Mouse (Mus musculus) ES-E14 (cell line): ENCODE results near the gene Tmem14a.
"Not testable (repeated sequence)": the region's sequence is repeated elsewhere in the genome, so short reads cannot be mapped to it uniquely, and the experiment has no call there.

Source experiments
- CHD2 ChIP-seq: IDR thresholded peaks from 2 replicates; pipeline ENCODE4 v1.6.1; 2014; ENCODE audit warnings: mild to moderate bottlenecking, low read depth, low read length, inconsistent platforms
- MAFK ChIP-seq: IDR thresholded peaks from 2 replicates; pipeline ENCODE4 v1.6.1; 2014; ENCODE audit warnings: mild to moderate bottlenecking, low read depth, low read length, inconsistent platforms; ENCODE audit not compliant: insufficient read depth
- ZC3H11A ChIP-seq: IDR thresholded peaks from 2 replicates; pipeline ENCODE4 v1.6.1; 2012; ENCODE audit warnings: low read depth, mild to moderate bottlenecking, inconsistent platforms, low read length, borderline replicate concordance
- ZNF384 ChIP-seq: IDR thresholded peaks from 2 replicates; pipeline ENCODE4 v1.6.1; 2012; ENCODE audit warnings: low read depth, low read length, inconsistent platforms

DNA sequence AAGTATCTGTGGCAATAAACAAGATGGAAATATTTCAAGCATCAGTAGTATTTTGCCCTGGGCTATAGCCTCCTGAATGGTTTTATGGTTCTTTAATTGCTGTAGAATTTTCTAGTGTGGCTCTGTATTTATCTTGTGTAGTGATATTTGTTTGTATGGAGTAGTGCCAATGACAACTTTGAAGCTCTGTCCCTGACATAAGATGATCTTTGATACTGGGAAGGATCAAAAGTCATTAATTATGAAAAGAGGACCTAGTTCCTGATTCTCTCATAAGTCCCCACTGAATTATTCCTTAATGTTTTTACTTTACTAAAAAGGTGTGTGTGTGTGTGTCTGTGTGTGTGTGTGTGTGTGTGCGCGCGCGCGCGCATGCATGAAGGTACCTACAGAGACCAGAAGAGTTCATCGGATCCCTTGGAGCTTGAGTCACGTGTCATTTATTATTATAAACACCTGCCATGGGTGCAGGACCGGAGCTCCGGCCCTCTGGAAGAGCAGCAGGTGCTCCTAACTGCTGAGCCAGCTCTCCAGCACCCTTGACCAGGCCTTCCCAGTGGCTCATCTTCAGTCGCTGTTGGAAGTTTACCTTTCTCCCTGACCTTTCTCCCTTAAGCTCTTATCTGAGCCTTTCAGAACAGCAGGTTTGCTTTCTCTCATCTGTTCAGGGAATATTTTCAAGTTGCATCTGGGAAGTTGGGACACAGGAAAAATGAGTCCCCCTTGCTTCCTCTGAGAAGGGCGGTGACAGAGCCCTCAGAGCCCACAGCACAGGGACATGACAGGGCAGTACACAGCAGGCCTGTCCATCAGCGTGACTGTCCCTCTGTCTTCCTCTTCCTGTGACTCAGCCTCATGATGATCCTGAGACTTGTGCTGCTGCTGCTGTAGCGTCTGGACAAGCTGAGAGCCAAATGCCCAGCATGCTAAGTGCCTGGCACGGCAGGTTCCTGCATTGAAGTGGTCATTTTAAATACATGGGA lies 10.7 kb downstream of the Tmem14a start:
- not testable (repeated sequence) for TF ChIP-seq ZC3H11A, ZNF384, CHD2, MAFK
